Mouse (Mus musculus): Measurements from ENCODE around the gene Yaf2.
"Not testable (repeated sequence)": the region's sequence is repeated elsewhere in the genome, so short reads cannot be mapped to it uniquely, and the experiment has no call there.

Gene Yaf2

DNA sequence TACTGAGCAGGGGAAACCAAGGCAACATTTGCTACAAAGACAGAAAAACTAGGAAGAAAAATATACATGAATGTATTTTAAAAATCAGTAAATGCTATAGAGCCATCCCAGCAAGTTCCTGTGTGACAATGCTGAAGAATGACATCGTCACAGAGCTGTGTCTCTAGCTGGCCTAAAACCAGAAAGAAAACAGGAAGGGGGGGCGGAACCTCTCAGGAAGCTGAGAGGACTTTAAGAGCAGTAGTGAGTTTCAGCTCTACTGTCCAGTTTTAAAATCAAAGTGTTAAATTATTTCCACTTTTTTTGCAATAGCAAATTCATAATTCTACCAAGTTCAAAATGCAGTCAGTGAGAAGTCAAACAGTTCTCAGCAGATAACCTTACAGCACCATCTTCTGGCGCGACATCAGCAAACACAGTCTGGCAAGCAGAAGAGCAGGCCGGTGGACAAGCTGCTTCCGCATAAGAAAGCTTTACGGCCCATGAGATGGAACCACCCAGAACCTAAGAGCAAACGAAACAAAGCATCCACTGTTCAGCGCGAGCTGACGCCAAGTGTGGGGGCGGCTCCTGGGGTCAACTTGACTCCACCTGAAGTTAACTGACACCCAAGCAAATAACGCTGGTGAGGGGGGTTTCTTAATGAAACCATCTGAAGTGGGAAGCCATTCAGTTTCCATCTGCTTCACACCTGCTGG, 85.0 kb downstream of the Yaf2 start:
- no peak for DNase-seq

DNA sequence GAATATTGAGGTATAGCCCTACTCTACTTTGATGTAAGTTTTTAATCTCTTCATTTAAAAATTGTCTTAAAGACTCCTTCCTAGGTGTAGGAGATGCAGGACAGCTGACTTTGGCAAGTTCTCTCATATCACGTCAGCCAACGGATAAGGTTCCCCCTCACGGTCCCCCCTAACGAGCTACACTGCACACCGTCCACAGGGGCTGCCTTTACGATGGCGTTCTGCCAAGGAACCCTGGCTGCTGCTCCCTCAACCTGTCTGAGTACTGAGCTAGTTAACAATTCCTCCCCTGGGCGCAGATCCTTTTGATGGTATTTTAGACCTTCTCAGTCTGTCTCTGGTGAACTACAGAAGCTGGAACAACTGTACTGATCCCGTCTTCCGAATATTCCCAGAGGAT, 93.5 kb downstream of the Yaf2 start:
- no peak for DNase-seq

DNA sequence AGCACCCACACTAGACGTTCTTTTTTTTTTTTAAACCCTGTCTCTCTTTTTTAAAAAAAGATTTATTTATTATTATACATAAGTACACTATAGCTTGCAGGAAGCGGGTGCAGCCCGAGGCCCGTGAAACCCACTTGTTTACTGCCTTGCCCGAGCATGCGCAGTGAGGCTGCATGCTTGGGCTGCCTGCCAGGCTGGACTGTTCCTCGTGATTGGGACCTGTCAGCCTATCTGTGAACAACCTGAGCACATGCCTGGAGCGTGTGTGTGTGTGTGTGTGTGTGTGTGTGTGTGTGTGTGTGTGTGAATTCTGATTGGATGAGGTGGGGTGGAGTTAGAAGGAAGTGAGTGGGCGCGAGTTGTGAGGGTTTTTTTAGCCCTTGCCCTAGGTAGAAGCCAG, 100.3 kb downstream of the Yaf2 start:
- DNase-seq = not testable (repeated sequence)
